Mouse (Mus musculus) cerebellum, adult 2 months (tissue): ENCODE results near the gene Iqsec1. TPM values are rescaled to one million over a fixed set of nuclear protein-coding genes. Genes with fewer than 3 reads are reported as not detected.

Experiments used
- DNase-seq, 2 experiments: peaks; one replicate each; pipeline ENCODE4 v3.0.0; 2021
- H3K27ac ChIP-seq: fragments of 200-500 bp; 2 replicates; pipeline ENCODE4 v1.5.1; 2012; ENCODE audit warnings: low read length, control low read depth, inconsistent platforms; ENCODE audit not compliant: insufficient read depth
- H3K27me3 ChIP-seq: fragments of 200-500 bp; 2 replicates; pipeline ENCODE4 v1.6.1; 2012; ENCODE audit warnings: inconsistent platforms, mild to moderate bottlenecking, low read length, moderate library complexity; ENCODE audit not compliant: control insufficient read depth, insufficient read depth
- H3K4me1 ChIP-seq: fragments of 200-500 bp; 2 replicates; pipeline ENCODE4 v1.6.1; 2011; ENCODE audit warnings: low read length; ENCODE audit not compliant: control insufficient read depth, insufficient read depth
- H3K4me3 ChIP-seq: fragments of 200-500 bp; replicated peaks from 2 replicates; pipeline ENCODE3; 2011; ENCODE audit warnings: mild to moderate bottlenecking, low read depth, low read length, control low read depth; ENCODE audit not compliant: insufficient read depth
- CTCF ChIP-seq: fragments of 200-500 bp; IDR thresholded peaks from 2 replicates; pipeline ENCODE4 v1.5.1; 2011; ENCODE audit warnings: low read depth, mild to moderate bottlenecking, control low read depth, low read length, moderate library complexity, borderline replicate concordance; ENCODE audit not compliant: insufficient read depth
- POLR2A ChIP-seq: fragments of 200-500 bp; IDR thresholded peaks from 2 replicates; pipeline ENCODE4 v1.6.1; 2011; ENCODE audit warnings: low read length, control low read depth, borderline replicate concordance; ENCODE audit not compliant: insufficient read depth
- WGBS: fragments of 180-500 bp; shearing (Covaris S2); methylation state at CpG from one replicate; pipeline ENCODE4 v1.1.7; 2018; 5-methylcytosine and 5-hydroxymethylcytosine counted together
- polyA plus RNA-seq: library from polyadenylated mRNA; depleted of rRNA; stranded (reverse); fragments of >200 nt; gene quantifications from 2 replicates; pipeline ENCODE4 v1.2.3, GENCODE M21; 2012

Iqsec1 gene
- polyA plus RNA-seq, 1 experiment, result 249 TPM

- Histone ChIP-seq H3K27ac (no peak overlapping the region), H3K4me3 (no peak overlapping the region), H3K27me3 (no peaks in the 10 kb centered on the region), H3K4me1 (peaks cover 6% of the 10 kb centered on the region; the same call in 1 of the 2 replicates)
- TF ChIP-seq POLR2A (no peak), CTCF (no peak)
- WGBS, result 80% methylated on average over 9 of the region's 9 CpGs
- DNase-seq, result no peak
Measured at GRCm38 (mm10) chr6:90921259-90921946, 67.1 kb downstream of the Iqsec1 start.

- no peak for DNase-seq
- TF ChIP-seq POLR2A (no peak), CTCF (no peak)
- Histone ChIP-seq H3K27ac (no peak overlapping the region), H3K27me3 (no peaks in the 10 kb centered on the region), H3K4me3 (no peak overlapping the region), H3K4me1 (peaks cover 5% of the 10 kb centered on the region; the same call in 1 of the 2 replicates)
- WGBS, result 69% methylated on average over 5 of the region's 5 CpGs
Measured at GRCm38 (mm10) chr6:90920510-90921220, 67.8 kb downstream of the Iqsec1 start.

- DNase-seq, result no peak
- H3K4me1 ChIP-seq, result no peaks in the 10 kb centered on the region
- 50% methylated on average over 4 of the region's 4 CpGs for WGBS
- H3K4me3 ChIP-seq, result no peak overlapping the region
- TF ChIP-seq CTCF (no peak), POLR2A (no peak)
- H3K27ac ChIP-seq, result no peak overlapping the region
- H3K27me3 ChIP-seq, result no peaks in the 10 kb centered on the region
Measured at GRCm38 (mm10) chr6:90919636-90920420, 68.7 kb downstream of the Iqsec1 start.

- 74% methylated on average over 2 of the region's 2 CpGs for WGBS
- no peak for DNase-seq
- Histone ChIP-seq H3K27me3 (no peaks in the 10 kb centered on the region), H3K4me3 (no peak overlapping the region), H3K27ac (no peak overlapping the region), H3K4me1 (no peaks in the 10 kb centered on the region)
- TF ChIP-seq CTCF (no peak), POLR2A (no peak)
Measured at GRCm38 (mm10) chr6:90915585-90915984, 72.9 kb downstream of the Iqsec1 start.

GRCm38 (mm10) chr6:90913771-90914170, 74.7 kb downstream of the Iqsec1 start:
- no peak for DNase-seq
- no peak for TF ChIP-seq CTCF
- no peak for TF ChIP-seq POLR2A
- H3K4me1 ChIP-seq, result no peaks in the 10 kb centered on the region
- H3K4me3 ChIP-seq, result no peak overlapping the region
- no peaks in the 10 kb centered on the region for H3K27me3 ChIP-seq
- WGBS, result 84% methylated on average over 5 of the region's 5 CpGs
- no peak overlapping the region for H3K27ac ChIP-seq

GRCm38 (mm10) chr6:90912768-90913167, 75.7 kb downstream of the Iqsec1 start:
- DNase-seq, result no peak
- TF ChIP-seq POLR2A (no peak), CTCF (no peak)
- Histone ChIP-seq H3K4me1 (no peaks in the 10 kb centered on the region), H3K4me3 (no peak overlapping the region), H3K27ac (no peak overlapping the region), H3K27me3 (no peaks in the 10 kb centered on the region)
- 80% methylated on average over 6 of the region's 6 CpGs for WGBS

- no peak for DNase-seq
- 94% methylated on average over 2 of the region's 2 CpGs for WGBS
- no peaks in the 10 kb centered on the region for H3K4me1 ChIP-seq
- no peak for TF ChIP-seq CTCF
- TF ChIP-seq POLR2A, result no peak
- H3K27me3 ChIP-seq, result no peaks in the 10 kb centered on the region
- no peak overlapping the region for H3K4me3 ChIP-seq
- H3K27ac ChIP-seq, result no peak overlapping the region
Measured at GRCm38 (mm10) chr6:90904143-90904542, 84.3 kb downstream of the Iqsec1 start.
